Mouse (Mus musculus): ENCODE data around the gene Ptpru. TPM values are rescaled to one million over a fixed set of nuclear protein-coding genes. Genes with fewer than 3 reads are reported as not detected.
"Not testable (repeated sequence)": the region's sequence is repeated elsewhere in the genome, so short reads cannot be mapped to it uniquely, and the experiment has no call there.

Gene Ptpru
- polyA plus RNA-seq, 1 experiment from 2014 or later: 7.6 TPM

DNA sequence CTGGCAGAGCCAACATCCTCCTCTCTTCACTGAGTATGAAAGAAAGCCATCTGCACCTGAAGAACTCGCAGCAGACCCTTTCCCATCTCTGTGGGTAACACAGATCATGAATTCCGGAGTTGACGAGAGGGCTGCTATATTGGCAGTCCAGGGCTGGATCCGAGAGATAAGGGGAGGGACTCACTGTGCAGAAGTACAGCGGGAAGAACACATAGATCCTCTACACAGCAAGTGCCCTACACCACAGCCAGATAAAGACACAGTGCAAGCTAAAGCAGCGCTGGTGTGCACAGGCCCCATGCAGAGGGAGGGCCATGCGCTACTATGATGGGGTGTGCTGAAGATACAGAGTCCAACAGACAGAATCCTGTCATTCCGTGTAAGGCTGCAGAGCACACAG, 9.0 kb downstream of the Ptpru start:
- Histone ChIP-seq H3K4me1 (peaks cover 40% of the 10 kb centered on the region), H3K27me3 (ENCODE audit: insufficient read depth, poor library complexity, severe bottlenecking) (peaks cover 26% of the 10 kb centered on the region), H3K36me3 (no peaks in the 10 kb centered on the region), H3K4me3 (no peak overlapping the region), H3K9me3 (no peaks in the 10 kb centered on the region), H3K27ac (0 out of 2 replicates have a peak overlapping the region, but pooled peaks have one; percentile 44)
- WGBS: 65% methylated on average over 8 of the region's 8 CpGs
- no peak for DNase-seq (ENCODE audit: low spot score)

DNA sequence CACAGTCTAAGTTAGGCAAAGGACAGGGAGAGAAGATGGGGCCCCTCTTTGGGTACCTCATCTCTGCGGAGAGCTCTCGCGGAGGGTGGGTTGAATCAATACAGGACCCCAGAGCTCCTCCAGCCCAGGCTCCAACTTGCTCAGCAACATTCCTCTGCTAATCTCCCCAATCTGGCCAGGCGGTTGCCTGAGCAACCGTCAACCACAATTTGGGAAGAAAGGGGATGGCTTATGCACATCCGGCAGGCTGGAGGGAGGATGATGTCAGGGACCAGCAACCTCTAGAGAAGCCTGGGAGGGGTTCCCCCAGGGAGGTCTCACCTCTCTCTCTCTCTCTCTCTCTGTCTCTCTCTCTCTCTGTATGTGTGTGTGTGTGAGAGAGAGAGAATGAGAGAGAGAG, 11.2 kb downstream of the Ptpru start:
- H3K4me1 ChIP-seq: peaks cover 27% of the 10 kb centered on the region
- H3K27me3 ChIP-seq (ENCODE audit: insufficient read depth, poor library complexity, severe bottlenecking): peaks cover 34% of the 10 kb centered on the region
- 8% methylated on average over 6 of the region's 6 CpGs for WGBS
- H3K27ac ChIP-seq: peak overlapping the region; percentile 25; the same call in 1 of the 2 replicates
- DNase-seq (ENCODE audit: low spot score): no peak
- no peak overlapping the region for H3K4me3 ChIP-seq
- no peaks in the 10 kb centered on the region for H3K9me3 ChIP-seq
- H3K36me3 ChIP-seq: no peaks in the 10 kb centered on the region

DNA sequence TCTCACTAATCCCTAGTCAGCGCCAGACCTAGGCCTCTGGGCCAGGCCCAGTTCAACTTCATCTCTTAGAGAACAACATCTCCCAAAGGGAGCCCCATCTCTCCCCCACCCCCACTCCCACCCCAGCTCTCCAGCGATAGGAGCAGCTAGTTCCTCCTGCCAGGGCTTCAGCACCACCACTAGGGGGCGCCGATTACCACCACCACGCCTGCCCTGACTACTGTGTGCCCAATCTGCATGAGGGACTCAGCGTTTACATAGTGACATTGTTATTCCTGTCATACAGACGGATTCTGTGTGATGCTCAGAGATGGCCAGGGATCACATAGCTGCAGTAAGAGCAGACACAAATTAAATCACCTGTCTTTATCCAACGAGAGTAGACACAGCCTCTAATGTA, 12.3 kb downstream of the Ptpru start:
- Histone ChIP-seq H3K4me3 (no peak overlapping the region), H3K9me3 (no peaks in the 10 kb centered on the region), H3K4me1 (peaks cover 37% of the 10 kb centered on the region), H3K27me3 (ENCODE audit: insufficient read depth, poor library complexity, severe bottlenecking) (peaks cover 35% of the 10 kb centered on the region), H3K27ac (peak overlapping the region; percentile 19; the same call in 1 of the 2 replicates), H3K36me3 (no peaks in the 10 kb centered on the region)
- WGBS: 39% methylated on average over 8 of the region's 8 CpGs
- no peak for DNase-seq (ENCODE audit: low spot score)

- no peaks in the 10 kb centered on the region for H3K9me3 ChIP-seq
- H3K36me3 ChIP-seq: no peaks in the 10 kb centered on the region
- peaks cover 40% of the 10 kb centered on the region for H3K4me1 ChIP-seq
- H3K4me3 ChIP-seq: no peak overlapping the region
- no peak for DNase-seq (ENCODE audit: low spot score)
- 67% methylated on average over 3 of the region's 3 CpGs for WGBS
- H3K27me3 ChIP-seq (ENCODE audit: insufficient read depth, poor library complexity, severe bottlenecking): peaks cover 38% of the 10 kb centered on the region
- 0 out of 2 replicates have a peak overlapping the region, but pooled peaks have one; percentile 19 for H3K27ac ChIP-seq
These were observed 13.1 kb downstream of the Ptpru start for GRCm38 (mm10) chr4:131824939-131825338.

GRCm38 (mm10) chr4:131822583-131822982, 15.5 kb downstream of the Ptpru start:
- peaks cover 39% of the 10 kb centered on the region for H3K4me1 ChIP-seq
- H3K27ac ChIP-seq: no peak overlapping the region
- H3K36me3 ChIP-seq: no peaks in the 10 kb centered on the region
- no peak for DNase-seq (ENCODE audit: low spot score)
- no peaks in the 10 kb centered on the region for H3K9me3 ChIP-seq
- peaks cover 51% of the 10 kb centered on the region for H3K27me3 ChIP-seq (ENCODE audit: insufficient read depth, poor library complexity, severe bottlenecking)
- no peak overlapping the region for H3K4me3 ChIP-seq
- WGBS: 85% methylated on average over 3 of the region's 3 CpGs

DNA sequence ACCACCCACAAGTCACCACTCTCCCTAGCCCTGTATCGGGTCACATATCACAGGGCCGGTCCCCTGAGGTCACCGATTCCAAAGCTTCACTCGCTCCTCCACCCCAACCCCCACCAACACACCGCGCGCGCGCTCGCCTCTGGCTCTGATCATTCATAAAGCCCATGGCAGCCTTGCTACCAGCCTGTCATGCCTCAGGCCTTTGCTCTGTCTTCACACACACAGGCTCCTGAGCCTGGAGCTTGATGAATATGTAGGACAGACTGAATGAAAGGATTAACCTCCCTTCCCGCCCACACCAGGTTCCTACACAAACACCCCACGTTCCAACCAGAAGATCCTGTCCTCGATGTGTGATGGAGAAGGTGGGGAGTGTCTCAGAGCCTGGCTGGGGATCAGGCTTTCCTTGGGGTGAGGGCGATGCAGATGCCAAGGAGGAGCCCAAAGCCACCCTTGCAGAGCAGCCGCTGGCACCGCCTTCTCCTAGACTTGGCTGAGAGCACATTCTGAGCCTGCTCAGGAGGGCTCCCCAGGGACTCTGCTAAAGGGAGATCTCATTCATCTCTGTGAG, 16.8 kb downstream of the Ptpru start:
- Histone ChIP-seq H3K27ac (no peak overlapping the region; the same call in 1 of the 2 replicates), H3K4me1 (peaks cover 25% of the 10 kb centered on the region), H3K27me3 (ENCODE audit: insufficient read depth, poor library complexity, severe bottlenecking) (peaks cover 51% of the 10 kb centered on the region), H3K9me3 (no peaks in the 10 kb centered on the region), H3K4me3 (no peak overlapping the region), H3K36me3 (no peaks in the 10 kb centered on the region)
- no peak for DNase-seq (ENCODE audit: low spot score)
- 52% methylated on average over 16 of the region's 16 CpGs for WGBS

DNA sequence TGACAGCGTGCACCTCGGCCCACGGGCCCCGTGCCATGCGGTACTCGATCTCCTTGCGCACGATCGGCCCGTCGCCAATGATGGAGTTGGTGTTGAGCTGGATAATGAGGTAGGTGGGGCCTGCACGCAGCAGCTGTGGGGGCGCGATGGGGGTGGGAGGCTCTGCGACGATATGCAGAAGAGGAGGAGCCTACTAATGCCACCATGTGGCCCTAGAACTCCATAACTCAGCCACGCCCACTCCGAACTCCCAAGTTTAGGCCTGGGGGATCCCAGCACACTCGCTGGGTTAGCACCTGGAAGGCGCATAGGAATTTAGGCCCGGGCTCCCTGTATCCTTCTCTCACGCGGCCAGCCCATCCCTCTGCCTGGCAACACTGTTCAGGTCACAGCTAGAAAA, 19.2 kb downstream of the Ptpru start:
- Histone ChIP-seq H3K4me1 (peaks cover 25% of the 10 kb centered on the region), H3K27me3 (ENCODE audit: insufficient read depth, poor library complexity, severe bottlenecking) (peaks cover 47% of the 10 kb centered on the region), H3K9me3 (no peaks in the 10 kb centered on the region), H3K27ac (no peak overlapping the region), H3K4me3 (peak overlapping the region; percentile 13; the same call in 1 of the 2 replicates), H3K36me3 (no peaks in the 10 kb centered on the region)
- DNase-seq (ENCODE audit: low spot score): no peak
- 43% methylated on average over 23 of the region's 23 CpGs for WGBS

GRCm38 (mm10) chr4:131815774-131816173, 22.3 kb downstream of the Ptpru start:
- no peaks in the 10 kb centered on the region for H3K9me3 ChIP-seq
- no peak for DNase-seq (ENCODE audit: low spot score)
- WGBS: 75% methylated on average over 10 of the region's 10 CpGs
- H3K36me3 ChIP-seq: no peaks in the 10 kb centered on the region
- peaks cover 26% of the 10 kb centered on the region for H3K27me3 ChIP-seq (ENCODE audit: insufficient read depth, poor library complexity, severe bottlenecking)
- H3K4me3 ChIP-seq: no peak overlapping the region
- H3K27ac ChIP-seq: no peak overlapping the region
- peaks cover 15% of the 10 kb centered on the region for H3K4me1 ChIP-seq

DNA sequence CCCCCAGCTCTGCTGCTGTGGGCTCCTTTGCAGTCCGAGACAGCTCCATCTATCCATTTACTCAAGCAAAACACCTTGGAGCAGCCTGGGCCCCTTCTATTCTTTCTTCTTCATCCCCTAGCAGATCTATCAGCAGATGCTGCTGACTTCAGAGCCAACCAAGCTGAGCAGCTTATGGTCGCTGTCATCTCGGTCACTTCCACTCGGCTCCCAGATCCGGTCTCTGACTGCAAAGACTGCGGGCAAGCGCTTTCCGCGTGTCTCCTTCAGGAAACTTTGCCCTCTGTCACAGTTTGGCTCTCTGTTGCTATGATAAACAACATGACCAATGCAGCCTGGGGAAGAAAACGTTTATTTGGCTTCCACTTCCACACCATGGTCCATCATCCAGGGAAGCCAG, 23.2 kb downstream of the Ptpru start:
- Histone ChIP-seq H3K4me3 (no peak overlapping the region), H3K27me3 (ENCODE audit: insufficient read depth, poor library complexity, severe bottlenecking) (peaks cover 17% of the 10 kb centered on the region), H3K9me3 (no peaks in the 10 kb centered on the region), H3K36me3 (no peaks in the 10 kb centered on the region), H3K4me1 (peaks cover 10% of the 10 kb centered on the region), H3K27ac (no peak overlapping the region)
- WGBS: 75% methylated on average over 10 of the region's 10 CpGs
- DNase-seq (ENCODE audit: low spot score): no peak

GRCm38 (mm10) chr4:131813798-131814197, 24.3 kb downstream of the Ptpru start:
- Histone ChIP-seq H3K4me1 (peaks cover 3% of the 10 kb centered on the region), H3K4me3 (no peak overlapping the region), H3K36me3 (no peaks in the 10 kb centered on the region), H3K27ac (no peak overlapping the region), H3K9me3 (no peaks in the 10 kb centered on the region), H3K27me3 (ENCODE audit: insufficient read depth, poor library complexity, severe bottlenecking) (peaks cover 6% of the 10 kb centered on the region; the same call in 1 of the 2 replicates)
- WGBS: 81% methylated on average over 7 of the region's 7 CpGs
- DNase-seq (ENCODE audit: low spot score): no peak

DNA sequence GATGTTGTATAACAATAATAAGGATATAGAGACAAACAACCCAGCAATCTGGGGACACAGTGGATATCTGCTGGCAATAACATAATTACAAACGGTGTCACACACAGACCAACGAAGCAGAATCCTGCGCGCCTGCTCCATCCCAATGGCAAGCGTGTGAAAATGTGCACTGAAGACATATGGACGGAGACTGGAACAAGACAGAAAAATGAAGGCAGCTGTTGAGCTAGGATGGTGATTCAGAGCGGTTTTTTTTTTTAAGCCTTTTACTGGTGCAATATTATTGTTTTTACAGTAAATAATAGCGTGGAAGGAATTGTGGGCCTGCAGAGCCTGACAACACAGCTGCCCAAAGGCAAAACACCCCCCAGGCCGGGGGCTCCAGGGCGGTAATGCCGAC, 25.6 kb downstream of the Ptpru start:
- H3K9me3 ChIP-seq: no peaks in the 10 kb centered on the region
- H3K36me3 ChIP-seq: no peaks in the 10 kb centered on the region
- WGBS: 86% methylated on average over 11 of the region's 11 CpGs
- no peak for DNase-seq (ENCODE audit: low spot score)
- no peaks in the 10 kb centered on the region; the same call in 1 of the 2 replicates for H3K4me1 ChIP-seq
- no peak overlapping the region for H3K27ac ChIP-seq
- no peak overlapping the region for H3K4me3 ChIP-seq
- H3K27me3 ChIP-seq (ENCODE audit: insufficient read depth, poor library complexity, severe bottlenecking): no peaks in the 10 kb centered on the region; the same call in 1 of the 2 replicates

DNA sequence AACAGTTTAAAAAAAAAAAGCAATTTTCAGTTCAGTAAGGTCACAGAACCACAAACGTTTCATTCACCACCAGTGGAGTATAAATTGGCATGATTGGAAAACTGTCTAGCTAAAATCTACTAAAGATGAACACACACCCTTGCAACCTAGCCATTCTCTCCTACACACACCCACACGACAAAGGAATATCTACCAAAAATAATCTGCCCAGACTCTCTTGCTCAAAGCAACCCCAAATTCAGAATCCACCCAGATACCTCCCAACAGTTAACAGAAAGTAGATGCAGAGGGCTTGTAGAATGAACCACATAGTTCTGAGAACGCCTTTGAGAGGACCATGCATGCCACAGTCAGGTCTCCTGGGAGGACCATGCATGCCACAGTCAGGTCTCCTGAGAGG, 32.8 kb downstream of the Ptpru start:
- Histone ChIP-seq H3K9me3 (no peaks in the 10 kb centered on the region), H3K27ac (no peak overlapping the region), H3K27me3 (ENCODE audit: insufficient read depth, poor library complexity, severe bottlenecking) (no peaks in the 10 kb centered on the region; the same call in 1 of the 2 replicates), H3K4me1 (peaks cover 10% of the 10 kb centered on the region), H3K36me3 (no peaks in the 10 kb centered on the region), H3K4me3 (no peak overlapping the region)
- no peak for DNase-seq (ENCODE audit: low spot score)
- 76% methylated on average over 3 of the region's 3 CpGs for WGBS

DNA sequence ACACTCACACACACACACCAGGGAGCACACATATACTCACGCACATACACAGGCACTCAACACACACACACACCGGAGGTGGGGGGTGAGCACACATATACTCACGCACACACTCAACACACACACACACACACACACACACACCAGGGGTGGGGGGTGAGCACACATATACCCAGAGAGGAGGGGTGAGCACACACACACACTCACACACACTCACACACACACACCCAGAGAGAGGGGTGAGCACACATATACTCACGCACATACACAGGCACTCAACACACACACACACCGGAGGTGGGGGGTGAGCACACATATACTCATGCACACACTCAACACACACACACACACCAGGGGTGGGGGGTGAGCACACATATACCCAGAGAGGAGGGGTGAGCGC, 33.4 kb downstream of the Ptpru start:
- H3K27ac ChIP-seq; DNase-seq (ENCODE audit: low spot score); H3K4me3 ChIP-seq; H3K36me3 ChIP-seq; H3K9me3 ChIP-seq; H3K27me3 ChIP-seq (ENCODE audit: insufficient read depth, poor library complexity, severe bottlenecking): not testable (repeated sequence)
- peaks cover 10% of the 10 kb centered on the region for H3K4me1 ChIP-seq
- WGBS: 91% methylated on average over 4 of the region's 6 CpGs

DNA sequence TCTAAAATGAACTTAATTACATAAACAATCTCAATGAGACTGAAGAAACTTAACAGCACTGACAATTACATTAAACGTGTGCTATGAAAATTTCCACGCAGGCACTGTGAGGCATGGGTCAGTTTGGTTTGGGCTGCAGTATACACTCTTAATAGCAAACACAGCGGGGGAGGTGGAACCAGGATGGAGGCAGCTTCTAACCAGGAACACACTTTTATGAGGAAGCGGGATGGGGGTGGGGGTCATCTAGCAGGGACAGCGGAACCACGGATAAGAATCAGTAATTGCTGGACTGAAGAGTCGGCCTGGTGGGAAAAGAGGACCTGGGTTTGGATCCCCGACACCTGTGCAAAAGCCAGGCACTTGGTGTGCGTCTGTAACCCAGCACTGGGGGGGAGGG, 34.2 kb downstream of the Ptpru start:
- no peak for DNase-seq (ENCODE audit: low spot score)
- Histone ChIP-seq H3K9me3 (no peaks in the 10 kb centered on the region), H3K36me3 (no peaks in the 10 kb centered on the region), H3K27ac (no peak overlapping the region), H3K4me3 (no peak overlapping the region), H3K4me1 (peaks cover 17% of the 10 kb centered on the region), H3K27me3 (ENCODE audit: insufficient read depth, poor library complexity, severe bottlenecking) (peaks cover 7% of the 10 kb centered on the region)
- 70% methylated on average over 9 of the region's 9 CpGs for WGBS
